Mouse (Mus musculus): ENCODE data around the gene Acer3. TPM values are rescaled to one million over a fixed set of nuclear protein-coding genes. Genes with fewer than 3 reads are reported as not detected.
A peak's percentile ranks its signal among the peaks of the same experiment; 100 is the strongest.

Gene Acer3
- polyA plus RNA-seq, 2 experiments: 23.6 to 35.7 TPM

DNA sequence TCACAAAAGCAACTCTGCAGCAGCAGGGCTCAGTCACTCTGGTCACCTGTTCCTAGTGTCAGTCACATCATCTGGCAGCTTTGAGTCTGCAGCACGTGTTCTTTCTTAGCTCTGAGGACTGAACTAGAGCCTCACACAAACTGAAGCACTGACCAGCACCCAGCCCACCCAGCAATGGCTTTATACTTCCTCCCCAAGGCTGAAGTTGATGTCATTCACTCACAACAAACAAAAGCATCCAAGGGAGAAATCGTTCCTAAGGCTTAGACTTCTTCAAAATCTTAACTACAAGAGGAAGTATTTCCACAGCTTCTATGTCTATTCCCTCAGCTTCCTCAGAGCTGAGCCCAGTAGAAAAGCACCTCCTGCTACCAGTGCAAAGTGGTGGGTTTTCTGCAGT, 7.3 kb upstream of the Acer3 start:
- DNase-seq (ENCODE audit: low spot score): no peak

DNA sequence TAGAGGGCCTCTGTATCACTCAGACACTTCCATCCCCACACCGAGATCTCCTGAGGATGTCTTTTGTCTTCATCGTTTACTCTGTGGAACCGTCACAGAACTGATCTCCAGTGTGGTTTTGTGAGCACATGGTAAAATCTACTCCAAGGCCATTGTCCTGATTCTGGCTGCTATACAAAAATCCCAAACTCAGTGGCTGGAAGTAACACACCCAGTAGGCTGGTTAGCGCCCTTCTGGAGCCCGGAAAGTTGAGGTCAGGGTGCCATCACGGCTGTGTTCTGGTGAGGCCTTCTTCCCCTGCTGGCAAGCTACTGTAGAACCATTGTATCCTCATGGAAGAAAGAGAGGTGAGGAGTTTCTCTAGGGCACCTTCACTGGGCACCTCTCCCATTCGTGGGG, 5.0 kb upstream of the Acer3 start:
- no peak overlapping the region for H3K4me3 ChIP-seq (replicated peaks; ENCODE audit: low read length)
- H3K4me1 ChIP-seq (ENCODE audit: control insufficient read depth, insufficient read depth, low read length): peaks cover 5% of the 10 kb centered on the region; the same call in 1 of the 2 replicates
- 89% methylated on average over 7 of the region's 7 CpGs for WGBS
- no peaks in the 10 kb centered on the region for H3K36me3 ChIP-seq (ENCODE audit: control insufficient read depth, insufficient read depth, low read length)
- DNase-seq (ENCODE audit: low spot score) (no peak), ATAC-seq (ENCODE audit: low FRiP score, low read depth) (no peak)
- no peak overlapping the region for H3K4me2 ChIP-seq (replicated peaks; ENCODE audit: low read depth, low read length, severe bottlenecking)
- H3K9me3 ChIP-seq (ENCODE audit: control insufficient read depth, low read length): no peaks in the 10 kb centered on the region
- H3K9ac ChIP-seq (ENCODE audit: low read depth, low read length, severe bottlenecking): no peak overlapping the region
- H3K27me3 ChIP-seq (ENCODE audit: control insufficient read depth, insufficient read depth, low read length): no peaks in the 10 kb centered on the region
- no peak overlapping the region for H3K27ac ChIP-seq (replicated peaks; ENCODE audit: low read depth, low read length)
- no peak for TF ChIP-seq POLR2A (IDR thresholded peaks at IDR 0.05; ENCODE audit: borderline replicate concordance, extremely low read depth, insufficient read depth, insufficient read length)

More for the DNA sequence above, 7.3 kb upstream of the Acer3 start:
- H3K4me3 ChIP-seq (replicated peaks; ENCODE audit: low read length): no peak overlapping the region
- H3K36me3 ChIP-seq (ENCODE audit: control insufficient read depth, insufficient read depth, low read length): no peaks in the 10 kb centered on the region
- H3K4me2 ChIP-seq (replicated peaks; ENCODE audit: low read depth, low read length, severe bottlenecking): no peak overlapping the region
- WGBS: 62% methylated on average over 2 of the region's 2 CpGs
- H3K27ac ChIP-seq (replicated peaks; ENCODE audit: low read depth, low read length): no peak overlapping the region
- H3K27me3 ChIP-seq (ENCODE audit: control insufficient read depth, insufficient read depth, low read length): no peaks in the 10 kb centered on the region
- peaks cover 4% of the 10 kb centered on the region; the same call in 1 of the 2 replicates for H3K4me1 ChIP-seq (ENCODE audit: control insufficient read depth, insufficient read depth, low read length)
- no peak overlapping the region for H3K9ac ChIP-seq (ENCODE audit: low read depth, low read length, severe bottlenecking)
- H3K9me3 ChIP-seq (ENCODE audit: control insufficient read depth, low read length): no peaks in the 10 kb centered on the region
- TF ChIP-seq POLR2A (IDR thresholded peaks at IDR 0.05; ENCODE audit: borderline replicate concordance, extremely low read depth, insufficient read depth, insufficient read length): no peak
- ATAC-seq (ENCODE audit: low FRiP score, low read depth): no peak

DNA sequence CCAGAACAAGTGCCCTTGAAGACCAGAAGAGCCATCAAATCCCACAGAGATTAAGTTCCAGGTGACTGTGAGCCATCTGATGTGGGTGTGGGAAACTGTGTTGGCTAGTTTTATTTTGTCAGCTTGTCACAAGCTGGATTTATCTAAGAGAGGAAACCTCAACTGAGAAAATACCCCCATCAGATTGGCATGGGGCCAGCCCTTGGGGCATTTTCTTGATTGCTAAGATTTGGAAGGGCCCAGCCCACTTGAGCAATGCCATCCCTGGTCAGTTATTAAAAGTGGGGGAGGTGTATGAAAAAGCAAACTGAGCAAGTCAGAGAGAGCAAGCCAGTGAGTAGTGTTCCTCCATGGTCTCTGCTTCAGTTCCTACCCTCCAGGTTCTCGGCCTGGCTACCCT, 3.2 kb upstream of the Acer3 start:
- Histone ChIP-seq H3K9ac (ENCODE audit: low read depth, low read length, severe bottlenecking) (no peak overlapping the region), H3K4me2 (replicated peaks; ENCODE audit: low read depth, low read length, severe bottlenecking) (no peak overlapping the region), H3K27me3 (ENCODE audit: control insufficient read depth, insufficient read depth, low read length) (no peaks in the 10 kb centered on the region), H3K27ac (replicated peaks; ENCODE audit: low read depth, low read length) (no peak overlapping the region), H3K4me1 (ENCODE audit: control insufficient read depth, insufficient read depth, low read length) (peaks cover 5% of the 10 kb centered on the region; the same call in 1 of the 2 replicates), H3K36me3 (ENCODE audit: control insufficient read depth, insufficient read depth, low read length) (no peaks in the 10 kb centered on the region), H3K9me3 (ENCODE audit: control insufficient read depth, low read length) (no peaks in the 10 kb centered on the region), H3K4me3 (replicated peaks; ENCODE audit: low read length) (no peak overlapping the region)
- WGBS: 50% methylated on average over 1 of the region's 1 CpGs
- ATAC-seq (ENCODE audit: low FRiP score, low read depth) (no peak), DNase-seq (ENCODE audit: low spot score) (no peak)
- no peak for TF ChIP-seq POLR2A (IDR thresholded peaks at IDR 0.05; ENCODE audit: borderline replicate concordance, extremely low read depth, insufficient read depth, insufficient read length)

DNA sequence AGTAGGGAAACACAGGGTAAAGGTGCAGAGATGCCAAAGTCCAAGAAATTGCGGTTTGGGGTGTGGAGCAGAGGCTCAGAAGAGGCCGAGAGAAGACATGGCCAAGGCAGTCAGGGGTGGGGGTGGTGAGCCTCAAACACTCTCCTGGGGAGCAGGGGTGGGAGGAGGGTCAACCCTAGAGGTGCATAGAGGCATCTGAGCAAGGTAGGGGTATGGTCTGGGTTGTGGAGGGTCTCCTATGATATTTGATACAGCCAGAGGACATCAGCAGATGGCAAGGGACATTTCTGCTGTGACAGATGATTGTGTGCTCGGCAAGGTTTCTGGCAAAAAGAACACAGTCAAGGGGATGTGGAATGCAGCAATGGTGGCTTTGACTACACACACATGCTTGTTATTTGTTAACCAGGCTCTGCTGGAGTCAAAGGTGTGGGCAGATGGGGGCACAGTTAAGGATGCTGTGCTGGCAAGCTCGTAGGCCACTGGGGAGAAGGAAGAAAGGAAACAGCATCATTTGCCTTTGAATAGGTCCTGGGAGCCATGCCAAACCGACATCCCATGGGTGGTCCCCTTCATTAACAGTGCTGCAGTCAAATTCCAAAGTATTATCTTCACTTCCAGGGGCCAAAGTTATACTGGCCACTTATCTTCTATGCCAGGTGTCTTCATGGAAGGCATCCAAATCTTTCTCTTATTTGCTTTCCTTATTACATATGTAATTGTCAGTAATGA, 2.4 kb upstream of the Acer3 start:
- no peak for ATAC-seq (ENCODE audit: low FRiP score, low read depth)
- H3K9ac ChIP-seq (ENCODE audit: low read depth, low read length, severe bottlenecking): no peak overlapping the region
- DNase-seq (ENCODE audit: low spot score): peak; percentile 37

DNA sequence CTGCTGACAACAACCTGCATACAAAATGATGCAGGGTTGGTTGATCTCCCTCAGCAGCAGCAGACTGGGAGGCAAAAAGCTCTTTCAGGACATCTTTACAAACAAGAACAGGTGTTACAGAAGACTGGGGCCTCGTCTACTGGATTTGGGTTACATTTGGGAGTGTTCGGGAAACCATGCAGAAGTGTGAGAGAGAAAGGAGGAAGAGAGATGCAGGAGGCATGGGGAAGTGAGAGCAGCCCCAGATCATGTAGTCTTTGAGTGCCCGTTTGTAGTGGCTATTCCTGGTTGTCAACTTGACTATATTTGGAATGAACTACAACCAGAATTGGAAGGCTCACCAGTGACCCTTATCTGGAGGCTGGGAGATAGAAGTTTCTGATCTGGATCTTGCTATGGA, 1.4 kb upstream of the Acer3 start:
- no peak overlapping the region for H3K9ac ChIP-seq (ENCODE audit: low read depth, low read length, severe bottlenecking)
- peaks cover 5% of the 10 kb centered on the region; the same call in 1 of the 2 replicates for H3K4me1 ChIP-seq (ENCODE audit: control insufficient read depth, insufficient read depth, low read length)
- no peaks in the 10 kb centered on the region for H3K36me3 ChIP-seq (ENCODE audit: control insufficient read depth, insufficient read depth, low read length)
- no peaks in the 10 kb centered on the region for H3K27me3 ChIP-seq (ENCODE audit: control insufficient read depth, insufficient read depth, low read length)
- H3K4me2 ChIP-seq (replicated peaks; ENCODE audit: low read depth, low read length, severe bottlenecking): no peak overlapping the region
- WGBS: 75% methylated on average over 3 of the region's 3 CpGs
- ATAC-seq (ENCODE audit: low FRiP score, low read depth): no peak
- H3K9me3 ChIP-seq (ENCODE audit: control insufficient read depth, low read length): no peaks in the 10 kb centered on the region
- no peak overlapping the region for H3K4me3 ChIP-seq (replicated peaks; ENCODE audit: low read length)
- DNase-seq (ENCODE audit: low spot score): no peak
- TF ChIP-seq POLR2A (IDR thresholded peaks at IDR 0.05; ENCODE audit: borderline replicate concordance, extremely low read depth, insufficient read depth, insufficient read length): no peak
- no peak overlapping the region for H3K27ac ChIP-seq (replicated peaks; ENCODE audit: low read depth, low read length)

More for the DNA sequence above, 2.4 kb upstream of the Acer3 start:
- whole genome bisulfite sequencing: 36% methylated on average over 5 of the region's 5 CpGs
- Histone ChIP-seq H3K4me1 (ENCODE audit: control insufficient read depth, insufficient read depth, low read length) (peaks cover 5% of the 10 kb centered on the region; the same call in 1 of the 2 replicates), H3K4me3 (replicated peaks; ENCODE audit: low read length) (no peak overlapping the region), H3K36me3 (ENCODE audit: control insufficient read depth, insufficient read depth, low read length) (no peaks in the 10 kb centered on the region), H3K27ac (replicated peaks; ENCODE audit: low read depth, low read length) (no peak overlapping the region), H3K9me3 (ENCODE audit: control insufficient read depth, low read length) (no peaks in the 10 kb centered on the region), H3K4me2 (replicated peaks; ENCODE audit: low read depth, low read length, severe bottlenecking) (no peak overlapping the region), H3K27me3 (ENCODE audit: control insufficient read depth, insufficient read depth, low read length) (no peaks in the 10 kb centered on the region)
- TF ChIP-seq POLR2A (IDR thresholded peaks at IDR 0.05; ENCODE audit: borderline replicate concordance, extremely low read depth, insufficient read depth, insufficient read length): no peak
